Mouse (Mus musculus): ENCODE measurements around the gene Fbxo41.

GRCm38 (mm10) chr6:85452816-85453215 lies 50.0 kb downstream of the Fbxo41 start:
- TF ChIP-seq CTCF (IDR thresholded peaks at IDR 0.05) (no peak), POLR2A (IDR thresholded peaks at IDR 0.05; ENCODE audit: insufficient read depth, low read depth, low read length) (no peak)

Data from heart, adult 2 months (tissue).